Mouse (Mus musculus) megakaryocyte-erythroid progenitor cell, adult 5-6 weeks (primary cell): ENCODE results near the gene Nub1. TPM values are rescaled to one million over a fixed set of nuclear protein-coding genes. Genes with fewer than 3 reads are reported as not detected.
A peak's percentile ranks its signal among the peaks of the same experiment; 100 is the strongest.

Experiments used
- ATAC-seq: replicated peaks from 2 replicates; pipeline ENCODE4 v1.8.0; 2016; ENCODE audit warnings: mild to moderate bottlenecking, inconsistent platforms; ENCODE audit not compliant: severe bottlenecking, poor library complexity, low FRiP score, low TSS enrichment
- total RNA-seq, 2 experiments: library from RNA; stranded (forward) in 1 of 2; stranded (reverse) in 1 of 2; fragments of 200-1000, 215-1000 nt in 1 of 2; fragments of >200 nt in 1 of 2; fragmentation: Nextera tagmentation in 1 of 2; gene quantifications; 2 replicates each; pipeline ENCODE4 v1.2.3; 2014 to 2017

The Nub1 gene
- 18.4 and 22.4 TPM in 2 replicates for total RNA-seq (2014; fragmentation: Nextera tagmentation)
- 24.3 and 40.1 TPM in 2 replicates for total RNA-seq (2017)

DNA sequence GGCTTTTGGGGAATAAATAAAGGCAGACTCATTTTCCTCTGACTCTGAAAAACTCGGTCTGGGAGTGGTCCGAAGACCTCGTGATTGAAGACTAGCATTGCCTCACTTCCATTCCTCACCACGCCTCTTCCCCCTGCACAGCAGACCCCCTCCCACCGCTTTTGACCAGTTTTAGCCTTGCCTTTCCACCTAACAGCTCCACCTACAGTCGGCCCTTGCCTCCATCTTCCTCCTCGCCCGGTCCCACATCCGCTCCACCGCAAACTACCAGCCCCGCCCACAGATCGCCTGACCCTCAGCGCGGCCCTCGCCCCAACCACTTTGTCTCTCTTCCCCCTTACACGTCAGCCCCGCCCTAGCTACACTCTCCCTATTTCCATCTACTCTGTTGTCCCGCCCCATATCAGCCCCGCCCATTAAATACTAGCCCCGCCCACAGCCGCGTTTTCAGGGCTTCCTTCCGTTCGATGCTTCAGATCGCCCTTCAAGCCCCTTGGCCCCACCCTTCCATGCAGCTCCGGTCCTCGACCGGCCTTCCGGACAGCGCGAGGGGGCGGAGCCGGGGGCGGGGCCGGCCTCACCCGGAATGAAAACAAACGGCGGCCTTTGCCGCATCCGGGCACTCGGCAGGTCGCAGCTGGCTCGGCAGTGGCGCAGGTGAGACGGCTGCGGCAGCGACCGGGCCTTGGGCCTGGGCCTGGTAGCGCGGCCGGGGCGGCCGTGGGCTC, at the start of gene Nub1:
Gene Nub1 (plus strand): TSS at position 167 of the 728 bp plus-strand sequence.
- ATAC-seq = peak; percentile 96

DNA sequence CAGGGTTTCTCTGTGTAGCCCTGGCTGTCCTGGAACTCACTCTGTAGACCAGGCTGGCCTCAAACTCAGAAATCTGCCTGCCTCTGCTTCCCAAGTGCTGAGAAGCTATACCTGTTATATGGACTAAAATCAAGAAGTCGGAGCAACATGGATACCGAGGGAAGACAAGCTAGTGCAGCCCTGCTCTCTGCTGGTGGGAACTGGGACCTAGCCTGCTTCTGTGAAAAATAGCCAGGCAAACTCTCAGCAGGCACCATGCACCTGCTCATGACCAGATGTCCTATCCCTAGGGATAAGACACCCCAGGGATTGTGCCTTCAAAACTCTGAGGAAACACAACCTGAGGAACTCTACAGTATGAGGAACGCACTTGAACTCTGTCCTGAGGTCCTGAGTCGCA, 48.3 kb upstream of the Nub1 start:
- no peak for ATAC-seq

DNA sequence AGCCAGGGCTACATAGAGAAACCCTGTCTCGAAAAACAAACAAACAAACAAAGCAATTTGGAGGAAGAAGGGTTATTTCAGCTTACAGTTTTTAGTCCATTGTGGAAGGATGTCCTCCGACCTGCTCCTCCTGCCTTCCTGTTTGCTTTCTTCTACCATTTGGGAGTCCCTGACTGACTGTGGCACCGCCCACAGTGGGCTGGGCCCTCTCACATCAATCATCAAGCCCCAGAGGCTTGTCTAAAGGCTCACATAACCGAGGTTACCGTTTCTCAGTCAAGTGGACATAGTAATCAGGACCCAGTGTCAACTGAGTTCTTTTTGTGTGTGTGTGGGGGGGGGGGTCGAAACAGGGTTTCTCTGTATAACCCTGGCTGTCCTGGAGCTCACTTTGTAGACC, 47.2 kb upstream of the Nub1 start:
- ATAC-seq = no peak

DNA sequence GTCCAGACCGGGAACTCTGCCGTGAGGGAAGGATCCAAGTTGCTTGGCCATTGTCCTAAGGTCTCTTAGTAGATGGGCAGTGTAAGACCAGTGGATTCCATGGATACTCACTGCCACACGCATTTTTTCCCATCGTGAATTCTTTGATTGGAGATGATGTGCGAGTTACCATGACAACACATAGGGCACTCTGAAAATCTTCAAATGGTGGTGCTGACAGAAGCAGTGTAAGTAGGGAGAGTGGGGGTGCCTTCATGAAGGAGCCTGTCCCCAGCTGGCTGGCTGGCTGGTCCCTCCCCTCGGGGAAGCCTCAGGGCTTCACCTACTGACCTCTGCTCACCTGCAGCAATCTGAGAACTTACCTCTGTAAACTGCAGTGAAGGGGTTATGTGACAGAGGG, 46.3 kb upstream of the Nub1 start:
- no peak for ATAC-seq

DNA sequence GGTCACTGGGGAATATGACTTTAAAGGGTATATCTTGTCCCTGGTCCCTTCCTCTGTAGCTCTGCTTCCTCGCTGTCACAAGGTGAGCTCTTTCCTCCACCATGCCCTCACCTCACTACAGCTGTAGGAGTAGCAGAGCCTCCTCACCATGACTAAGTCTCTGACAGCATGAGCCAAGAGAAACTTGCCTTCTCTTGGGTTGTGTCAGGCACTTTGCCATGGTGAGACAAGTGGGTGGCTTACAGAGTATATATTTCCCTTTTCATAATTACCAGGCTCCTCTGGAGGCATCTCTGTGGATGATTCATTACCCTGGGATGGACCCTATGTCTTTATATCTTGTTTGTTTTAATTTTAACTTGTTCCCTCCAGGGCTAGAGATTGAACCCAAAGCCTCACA, 39.9 kb upstream of the Nub1 start:
- no peak for ATAC-seq

DNA sequence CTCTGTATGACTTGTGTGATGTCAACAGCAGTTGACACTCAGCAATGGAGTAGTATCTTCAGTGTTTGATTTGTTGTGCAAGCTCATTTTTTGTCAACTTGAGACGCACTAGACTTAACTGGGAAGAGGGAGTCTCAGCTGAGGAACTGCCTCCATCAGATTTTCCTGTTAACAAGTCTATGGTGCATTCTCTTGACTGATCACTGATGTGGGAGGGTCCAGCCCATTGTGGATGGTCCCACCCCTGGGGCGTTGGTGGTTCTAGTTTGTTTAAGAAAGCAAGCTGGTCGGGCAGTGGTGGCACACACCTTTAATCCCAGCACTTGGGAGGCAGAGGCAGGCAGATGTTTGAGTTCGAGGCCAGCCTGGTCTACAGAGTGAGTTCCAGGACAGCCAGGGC, 36.1 kb upstream of the Nub1 start:
- ATAC-seq = no peak

DNA sequence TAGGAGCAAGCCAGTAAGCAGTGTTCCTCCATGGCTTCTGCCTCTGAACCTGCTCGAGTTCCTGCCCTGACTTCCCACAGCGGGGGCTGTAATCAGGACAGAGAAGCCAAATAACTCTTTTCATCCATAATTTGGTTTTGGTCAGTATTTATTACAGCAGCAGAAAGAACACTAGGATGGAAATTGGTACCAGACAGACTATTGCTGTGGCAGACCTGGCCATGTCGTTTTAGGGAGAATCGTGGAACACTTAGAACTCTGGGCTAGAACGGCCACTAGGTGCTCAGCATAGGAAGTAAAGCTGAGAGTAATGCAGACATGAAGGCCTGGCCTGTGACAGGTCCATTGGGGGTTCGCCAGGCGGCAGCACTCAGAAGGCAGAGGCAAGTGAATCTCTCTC, 35.6 kb upstream of the Nub1 start:
- ATAC-seq = no peak

DNA sequence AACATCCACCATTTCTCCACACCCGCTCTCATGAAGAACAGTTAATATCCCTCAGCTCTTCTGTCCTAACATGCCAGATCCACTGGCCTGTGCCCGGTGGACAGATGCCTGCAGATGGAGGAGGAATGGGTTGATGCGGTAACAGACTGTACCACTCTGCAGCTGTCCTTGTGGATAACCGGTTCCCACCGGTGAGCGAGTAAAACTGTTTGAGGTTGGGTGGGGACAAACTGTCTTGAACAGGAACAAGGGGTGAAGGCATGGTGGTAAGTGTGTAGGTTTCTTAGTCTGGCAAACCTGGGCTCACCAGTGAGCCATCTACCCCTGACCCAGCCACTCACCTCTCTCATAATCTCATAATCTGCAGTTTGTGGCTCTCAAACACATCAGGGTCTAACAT, 34.0 kb upstream of the Nub1 start:
- ATAC-seq = no peak

DNA sequence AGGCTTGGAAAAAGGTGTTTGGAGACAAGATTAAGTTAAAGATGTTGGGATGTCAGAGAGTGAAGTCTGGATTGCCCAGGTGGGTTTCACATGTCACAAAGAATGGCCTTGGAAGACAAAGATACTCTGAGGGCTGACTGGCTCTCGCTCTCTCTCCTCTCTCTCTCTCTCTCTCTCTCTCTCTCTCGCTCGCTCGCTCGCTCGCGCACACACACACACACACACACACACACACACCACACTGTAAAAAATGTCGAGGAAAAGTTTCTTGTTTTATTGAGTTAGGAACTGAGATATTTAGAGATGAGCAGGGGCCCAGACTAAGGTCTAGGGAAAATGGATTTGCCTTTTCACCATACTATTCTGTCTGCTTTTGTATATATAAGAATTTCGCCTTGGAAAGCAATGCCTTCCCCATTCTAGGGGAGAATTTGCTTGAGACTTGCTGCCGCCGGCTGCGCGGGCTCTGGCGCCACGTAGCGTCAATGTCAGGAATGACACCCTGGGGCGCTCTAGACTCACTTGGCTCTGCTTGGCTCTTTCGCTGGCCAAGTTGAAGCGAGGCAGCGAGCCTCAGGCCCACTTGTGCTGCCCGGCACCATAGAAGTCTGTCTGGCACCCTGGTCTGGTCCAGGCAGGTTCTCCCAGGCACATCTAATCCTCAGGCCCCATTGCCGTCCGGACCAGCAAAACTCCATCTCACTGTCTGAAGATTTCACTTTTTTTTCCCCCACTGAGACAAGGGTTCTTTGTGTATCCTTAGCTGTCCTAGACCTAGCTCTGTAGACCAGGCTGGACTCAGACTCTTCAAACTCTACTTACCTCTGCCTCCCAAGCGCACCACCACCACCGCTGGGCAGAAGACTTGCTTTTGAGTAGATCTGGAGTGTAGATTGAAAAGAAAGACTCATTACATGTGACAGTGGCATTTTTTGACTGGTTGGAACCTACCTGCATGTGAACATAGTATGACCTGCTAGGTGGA, 33.3 kb upstream of the Nub1 start:
- ATAC-seq = peak; percentile 79

DNA sequence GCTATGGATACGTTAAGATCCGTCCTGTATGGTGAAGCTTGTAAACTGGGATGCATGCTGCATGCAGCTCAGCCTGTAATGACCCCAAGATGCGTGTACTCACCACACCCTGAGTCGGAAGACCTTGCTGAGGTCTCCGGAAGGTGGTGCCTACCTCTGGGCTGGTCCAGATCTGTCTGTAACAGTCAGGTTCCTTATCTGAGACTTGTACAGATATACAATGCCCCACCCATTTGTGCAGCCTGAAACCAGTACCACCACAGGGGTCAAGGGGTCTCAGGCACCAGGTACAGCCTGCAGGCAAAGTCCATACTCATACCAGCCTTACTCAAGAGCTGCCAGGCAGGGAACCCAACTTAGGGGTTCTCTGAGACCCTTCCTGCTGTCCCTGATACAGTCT, 32.6 kb upstream of the Nub1 start:
- ATAC-seq = no peak

DNA sequence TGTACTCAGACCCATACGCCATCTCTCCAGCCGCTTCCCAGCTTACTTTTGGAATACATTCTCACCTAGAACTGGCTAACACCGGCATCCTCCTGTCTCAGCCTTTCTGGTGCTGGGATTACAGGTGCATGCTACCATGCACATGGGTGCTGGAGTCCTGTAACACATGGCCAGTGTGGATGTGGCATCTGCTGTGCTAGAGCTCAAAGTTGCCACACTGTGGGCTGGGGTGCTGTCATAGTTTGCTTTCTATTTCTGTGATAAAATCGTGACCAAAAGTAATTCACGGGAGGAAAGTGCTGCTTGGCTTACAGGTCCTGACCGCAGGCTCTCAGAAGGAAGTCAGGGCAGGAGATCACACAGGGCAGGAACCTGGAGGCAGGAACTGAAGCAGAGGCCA, 30.8 kb upstream of the Nub1 start:
- ATAC-seq = no peak

DNA sequence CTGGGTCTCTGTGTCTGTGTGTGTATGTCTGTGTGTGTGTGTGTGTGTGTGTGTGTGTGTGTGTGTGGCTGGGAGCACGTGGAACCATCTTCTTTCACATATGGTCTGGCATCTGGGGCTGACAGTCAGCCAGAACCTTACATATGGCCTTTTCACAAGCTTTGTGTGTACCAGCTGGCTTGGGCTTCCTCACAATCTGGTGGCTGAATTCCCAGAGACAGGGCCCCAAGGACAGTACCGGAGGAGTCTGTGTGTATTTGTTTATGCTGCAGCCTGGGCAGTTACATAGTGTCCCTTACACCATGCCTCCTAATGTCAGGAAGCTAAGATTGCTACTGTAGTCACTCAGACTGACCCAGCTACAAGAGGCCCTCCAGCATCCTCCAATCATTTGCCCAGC, 28.2 kb upstream of the Nub1 start:
- ATAC-seq = no peak

DNA sequence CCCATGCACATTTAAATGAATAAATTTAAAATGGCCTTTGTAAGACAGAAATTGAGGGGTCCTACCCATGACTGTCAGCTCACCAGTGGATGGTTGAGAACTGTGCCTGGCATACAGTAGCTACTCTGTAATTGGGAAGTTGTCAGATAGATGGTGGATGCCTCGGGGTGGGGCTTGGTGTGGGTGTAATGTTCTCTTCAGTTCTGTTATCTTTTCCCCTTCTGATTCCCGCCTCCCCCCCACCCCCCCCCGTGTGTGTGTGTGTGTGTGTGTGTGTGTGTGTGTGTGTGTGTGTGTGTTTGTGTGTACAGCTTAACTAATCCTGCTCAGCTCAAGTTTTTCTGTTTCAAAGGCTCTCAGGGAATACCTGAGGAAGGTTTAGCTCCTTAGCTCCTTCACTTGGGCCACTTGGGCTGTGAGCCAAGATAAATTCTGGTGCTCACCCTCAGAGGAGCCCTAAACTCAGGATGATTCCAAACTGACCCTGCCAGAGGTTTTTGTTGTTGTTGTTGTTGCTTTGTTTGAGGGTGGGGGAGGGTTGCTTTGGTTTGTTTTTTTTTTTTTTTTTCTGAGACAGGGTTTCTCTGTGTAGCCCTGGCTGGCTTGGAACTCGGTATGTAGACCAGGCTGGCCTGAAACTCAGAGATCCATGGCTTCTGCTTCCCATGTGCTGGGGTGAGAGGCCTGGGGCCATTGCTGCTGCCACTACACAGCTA, 25.5 kb upstream of the Nub1 start:
- ATAC-seq = peak; percentile 43

DNA sequence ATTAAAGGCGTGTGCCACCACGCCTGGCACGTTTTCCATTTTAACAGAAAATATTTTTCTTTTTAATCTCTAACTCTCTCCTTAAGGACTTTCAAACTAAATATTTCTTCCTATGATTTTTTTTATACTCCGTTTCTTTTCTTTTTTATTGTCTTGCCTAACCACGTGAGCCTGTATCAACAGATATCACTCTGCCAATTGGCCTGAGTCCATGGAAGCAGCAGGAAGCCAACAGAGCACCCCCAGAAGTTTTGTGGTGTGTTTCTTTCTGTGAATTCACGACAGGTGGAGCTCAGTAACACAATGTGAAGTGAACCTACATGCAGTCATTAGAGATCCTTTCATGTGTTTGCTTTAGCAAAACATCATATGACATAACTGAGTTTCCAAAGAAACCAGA, 23.9 kb upstream of the Nub1 start:
- peak; percentile 65; the same call in 1 of the 2 replicates for ATAC-seq

DNA sequence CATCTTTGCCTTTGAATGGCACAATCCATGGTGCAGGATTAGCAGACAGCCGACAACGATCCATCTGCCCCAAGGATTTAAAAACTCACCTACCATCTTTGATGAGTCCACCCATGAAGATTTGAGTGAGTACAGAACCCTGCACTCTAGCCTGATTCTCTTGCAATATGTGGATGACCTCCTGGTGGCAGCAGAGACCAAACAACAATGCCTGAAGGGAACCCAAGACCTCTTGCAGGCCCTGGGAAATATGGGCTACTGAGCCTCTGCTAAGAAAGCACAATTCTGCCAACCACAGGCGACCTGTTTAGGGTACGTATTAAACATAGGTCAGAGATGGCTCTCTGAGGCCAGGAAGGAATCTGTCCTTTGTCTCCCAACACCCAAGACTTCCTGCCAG, 11.1 kb upstream of the Nub1 start:
- ATAC-seq = peak; percentile 88

DNA sequence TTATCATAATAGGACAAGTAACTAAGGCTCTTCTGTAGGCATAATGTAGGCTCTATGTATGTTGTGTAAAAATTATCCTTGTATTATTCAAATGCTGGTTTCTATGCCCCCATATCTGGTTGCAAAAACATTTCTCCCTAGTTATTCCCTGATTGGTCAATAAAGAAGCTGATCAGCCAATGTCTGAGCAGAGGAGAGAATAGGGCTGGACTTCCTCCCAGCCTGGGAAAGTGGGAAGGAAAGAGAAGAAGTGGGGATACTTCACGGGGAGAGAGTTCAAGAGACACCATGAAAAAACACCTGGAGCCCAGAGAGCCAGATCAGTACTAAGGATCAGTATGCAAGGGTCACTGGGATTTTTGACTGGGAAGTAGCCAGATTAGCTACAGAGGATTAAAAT, 3.9 kb upstream of the Nub1 start:
- ATAC-seq = no peak

DNA sequence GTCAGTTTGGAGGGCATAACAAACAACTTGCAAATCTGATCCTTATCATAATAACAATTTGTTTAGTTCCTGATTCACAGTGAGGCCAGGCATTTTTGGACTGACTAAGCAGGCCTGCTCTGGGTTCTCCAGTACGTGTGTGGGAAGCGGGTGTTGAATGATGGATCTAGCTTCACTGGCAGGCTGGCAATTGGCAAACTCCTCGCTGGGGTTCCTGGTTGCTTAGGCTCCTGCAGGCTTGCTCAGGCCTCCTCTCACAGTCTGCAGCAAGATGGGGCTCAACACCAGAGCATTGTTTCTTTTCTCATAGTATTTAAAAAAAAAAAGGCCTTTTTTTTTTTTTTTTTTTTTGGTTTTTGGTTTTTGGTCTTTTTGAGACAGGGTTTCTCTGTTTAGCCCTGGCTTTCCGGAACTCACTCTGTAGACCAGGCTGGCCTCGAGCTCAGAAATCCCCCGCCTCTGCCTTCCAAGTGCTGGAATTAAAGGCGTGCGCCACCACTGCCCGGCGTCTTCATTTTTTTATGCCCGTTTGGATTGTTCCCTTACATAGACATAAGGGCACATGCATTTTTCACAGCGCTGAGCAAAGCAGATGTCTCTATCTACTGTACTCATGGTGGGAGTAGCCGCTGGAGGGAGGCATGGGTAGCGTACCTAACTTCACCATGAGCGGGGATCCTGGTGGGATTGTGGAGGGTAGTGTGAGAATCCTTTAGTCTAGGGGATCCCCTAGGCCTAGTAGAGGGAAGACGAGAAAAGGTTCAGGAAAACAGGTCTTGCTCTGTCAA, 560 bp upstream of the Nub1 start:
- ATAC-seq = peak; percentile 28

DNA sequence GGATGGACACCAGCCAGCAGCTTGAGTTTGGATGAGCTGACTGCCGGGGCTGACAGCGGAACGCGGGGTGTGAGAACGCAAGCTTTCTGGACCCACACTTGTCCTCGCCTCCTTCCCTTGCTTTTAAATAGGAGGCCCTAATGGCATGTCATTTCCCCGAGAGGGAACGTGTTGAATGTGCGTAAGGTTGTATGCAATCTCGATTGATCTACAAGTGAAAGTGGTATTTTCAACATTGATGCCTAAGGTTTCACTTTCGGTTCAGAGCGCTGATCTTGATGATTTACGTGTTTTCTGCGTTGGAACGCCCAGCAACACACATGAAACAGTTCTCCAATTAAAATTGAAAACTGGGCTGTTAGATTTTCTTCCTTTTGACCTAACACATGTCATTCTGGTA, 844 bp downstream of the Nub1 start:
- ATAC-seq = peak; percentile 16; the same call in 1 of the 2 replicates
